In the genomic region with DNA sequence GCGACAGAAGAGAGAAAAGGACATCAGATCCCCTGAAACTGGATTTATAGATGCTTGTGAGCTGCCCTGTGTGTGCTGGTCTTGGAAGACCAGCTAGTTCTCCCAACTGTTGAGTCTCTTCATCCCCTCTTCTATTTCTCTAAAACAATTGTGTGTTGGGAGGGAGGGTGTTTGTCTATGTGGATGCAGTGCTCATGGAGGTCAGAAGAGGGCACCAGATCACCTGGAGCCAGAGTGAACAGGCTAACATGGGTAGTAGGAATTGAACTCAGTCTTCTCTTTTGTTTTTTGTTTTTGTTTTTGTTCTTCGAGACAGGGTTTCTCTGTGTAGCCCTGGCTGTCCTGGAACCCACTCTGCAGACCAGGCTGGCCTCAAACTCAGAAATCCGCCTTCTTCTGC, we compare ENCODE assay signal across 9 mouse cellular contexts. TPM values are rescaled to one million over a fixed set of nuclear protein-coding genes. Genes with fewer than 3 reads are reported as not detected.
DNase-seq lines count a peak whose midpoint lies in the region; ATAC-seq and TF ChIP-seq lines count a peak whose summit lies in the region.
"Had no signal": no experiment of that assay in that cellular context is flagged by ENCODE, and none has a peak within 500 bp of the region (broad histone marks: within the 10 kb centered on the region; RNA-seq: fewer than 3 reads in every experiment).

No protein-coding gene starts in this region.

- H3K36me3 ChIP-seq in hindbrain, embryonic 11.5 days (ENCODE audit: control insufficient read depth, insufficient read depth, low read length), result peaks cover 5% of the 10 kb centered on the region; the same call in 1 of the 2 replicates
- peaks cover 80% of the 10 kb centered on the region for H3K36me3 ChIP-seq in hindbrain, embryonic 13.5 days
- peaks cover 20% of the 10 kb centered on the region for H3K36me3 ChIP-seq in ES-E14 (ENCODE audit: control insufficient read depth, insufficient read depth, low read length, poor library complexity, severe bottlenecking)

- no peak overlapping the region for H3K4me3 ChIP-seq in hindbrain, embryonic 11.5 days (ENCODE audit: low read depth, low read length)
- no peak overlapping the region for H3K4me3 ChIP-seq in hindbrain, embryonic 13.5 days
- H3K4me3 ChIP-seq in ES-E14 (ENCODE audit: insufficient read depth in 1 of 2, low read depth in 1 of 2, low read length in 2 of 2, poor library complexity in 1 of 2, severe bottlenecking in 1 of 2), result no peak overlapping the region

- H3K27ac ChIP-seq in hindbrain, embryonic 11.5 days (ENCODE audit: low read depth, low read length), result no peak overlapping the region
- H3K27ac ChIP-seq in hindbrain, embryonic 13.5 days, result no peak overlapping the region
- H3K27ac ChIP-seq in ES-E14 (ENCODE audit: insufficient read depth, low read depth, low read length, poor library complexity, severe bottlenecking), result no peak overlapping the region

- peak; percentile 45 for DNase-seq in hindbrain, embryonic 11.5 days (ENCODE audit: low spot score)
- DNase-seq in A20 (ENCODE audit: low read depth, low spot score), result peak; percentile 52
- peak; percentile 40 for DNase-seq in ES-E14 (ENCODE audit: low read depth, low spot score)
- DNase-seq in cerebellum, adult 9-10 months, result peak; percentile 32
- DNase-seq in large intestine, adult 2 months (ENCODE audit: low read depth, low spot score), result peak; percentile 1
- peak; percentile 50 for DNase-seq in thymus, postnatal 25 days
- DNase-seq in frontal cortex, postnatal 10 days (ENCODE audit: low spot score in 2 of 2), result no peak

- ATAC-seq in hindbrain, embryonic 11.5 days (ENCODE audit: low FRiP score), result no peak
- ATAC-seq in hindbrain, embryonic 13.5 days (ENCODE audit: low FRiP score), result no peak

- in situ Hi-C loops in ES-E14 (cut with MboI; ENCODE audit: low sequenced_read_pairs in 2 of 2, unreplicated experiment in 2 of 2), result no loop called here

- no peaks in the 10 kb centered on the region for H3K9me3 ChIP-seq in hindbrain, embryonic 11.5 days (ENCODE audit: control insufficient read depth, low read length)
- H3K9me3 ChIP-seq in hindbrain, embryonic 13.5 days, result no peaks in the 10 kb centered on the region
- H3K9me3 ChIP-seq in ES-E14 (ENCODE audit: control insufficient read depth, insufficient read depth, low read depth, low read length), result no peaks in the 10 kb centered on the region

- H3K4me1 ChIP-seq in hindbrain, embryonic 11.5 days (replicated peaks; ENCODE audit: control insufficient read depth, insufficient read depth, low read length), result no peaks in the 10 kb centered on the region
- no peaks in the 10 kb centered on the region for H3K4me1 ChIP-seq in hindbrain, embryonic 13.5 days (replicated peaks)
- no peaks in the 10 kb centered on the region for H3K4me1 ChIP-seq in ES-E14 (ENCODE audit: control insufficient read depth in 2 of 2, insufficient read depth in 2 of 2, low read length in 2 of 2, poor library complexity in 1 of 2)

- no peak overlapping the region for H3K4me2 ChIP-seq in hindbrain, embryonic 11.5 days (replicated peaks; ENCODE audit: low read depth, low read length)
- H3K4me2 ChIP-seq in hindbrain, embryonic 13.5 days, result no peak overlapping the region

- H3K27me3 ChIP-seq in hindbrain, embryonic 11.5 days (ENCODE audit: control insufficient read depth, insufficient read depth, low read length), result no peaks in the 10 kb centered on the region
- H3K27me3 ChIP-seq in hindbrain, embryonic 13.5 days, result no peaks in the 10 kb centered on the region

- no peak overlapping the region for H3K9ac ChIP-seq in hindbrain, embryonic 11.5 days (ENCODE audit: low read depth, low read length)
- H3K9ac ChIP-seq in hindbrain, embryonic 13.5 days, result no peak overlapping the region
- no peak overlapping the region for H3K9ac ChIP-seq in ES-E14 (ENCODE audit: insufficient read depth, low read depth, low read length, poor library complexity, severe bottlenecking)

- 85% methylated on average over 3 of the region's 3 CpGs for WGBS in hindbrain, embryonic 11.5 days
- 81% methylated on average over 3 of the region's 3 CpGs for WGBS in hindbrain, embryonic 13.5 days
- 87% methylated on average over 3 of the region's 3 CpGs for WGBS in large intestine, adult 2 months

TF ChIP-seq in ES-E14, 5 proteins besides CTCF, POLR2A, EP300 and RAD21:
- TF ChIP-seq ZC3H11A (IDR thresholded peaks at IDR 0.05; ENCODE audit: borderline replicate concordance, low read depth, low read length) (no peak), HCFC1 (IDR thresholded peaks at IDR 0.05; ENCODE audit: borderline replicate concordance, insufficient read depth, low read length) (no peak)

RNA-seq across cellular contexts. Expression of a gene that starts 34.3 kb away (rescaled TPM):
- 28.7 and 35.4 TPM in 2 replicates for polyA plus RNA-seq in hindbrain, embryonic 11.5 days (2014; fragmentation: Nextera tagmentation; extraction: Ambion mirVana)
- 74.5 and 76.0 TPM in 2 replicates for polyA plus RNA-seq in hindbrain, embryonic 13.5 days (2015; fragmentation: Nextera tagmentation; extraction: Ambion mirVana)
- 13.3 and 14.6 TPM in 2 replicates for total RNA-seq in ES-E14 (2012; rRNA removed)
- polyA plus RNA-seq in large intestine, adult 2 months (2012; rRNA removed), result 43.8 and 48.1 TPM in 2 replicates

RNA-seq across cellular contexts. Expression of a gene that starts 42.1 kb away (rescaled TPM):
- polyA plus RNA-seq in hindbrain, embryonic 11.5 days (2014; fragmentation: Nextera tagmentation; extraction: Ambion mirVana), result 0.08 TPM in 1 of 2 replicates, not detected in the other
- polyA plus RNA-seq in hindbrain, embryonic 13.5 days (2015; fragmentation: Nextera tagmentation; extraction: Ambion mirVana), result not detected in 2 replicates
- total RNA-seq in ES-E14 (2012; rRNA removed), result 0.26 TPM in 1 of 2 replicates, not detected in the other
- not detected in 2 replicates for polyA plus RNA-seq in large intestine, adult 2 months (2012; rRNA removed)
- polyA plus RNA-seq: heart, embryonic 16.5 days had no signal

RNA-seq across cellular contexts. Expression of a gene that starts 43.0 kb away (rescaled TPM):
- polyA plus RNA-seq in hindbrain, embryonic 11.5 days (2014; fragmentation: Nextera tagmentation; extraction: Ambion mirVana), result 390 and 392 TPM in 2 replicates
- 312 and 322 TPM in 2 replicates for polyA plus RNA-seq in hindbrain, embryonic 13.5 days (2015; fragmentation: Nextera tagmentation; extraction: Ambion mirVana)
- total RNA-seq in ES-E14 (2012; rRNA removed), result 181 and 184 TPM in 2 replicates
- polyA plus RNA-seq in large intestine, adult 2 months (2012; rRNA removed), result 160 and 206 TPM in 2 replicates

Comparison
In these comparisons a context has a peak if more than half of its experiments do, and no peak if none do; other contexts are left out.
1. DNase-seq: peak in hindbrain, embryonic 11.5 days (single experiment), A20 (single experiment), ES-E14 (single experiment), cerebellum, adult 9-10 months (single experiment), large intestine, adult 2 months (single experiment) and thymus, postnatal 25 days (single experiment); none in frontal cortex, postnatal 10 days (0 of 2).